Mouse (Mus musculus): ENCODE measurements around the gene Itpr2. TPM values are rescaled to one million over a fixed set of nuclear protein-coding genes. Genes with fewer than 3 reads are reported as not detected.

Gene Itpr2
- polyA plus RNA-seq, 1 experiment from 2014 or later = 9.3 TPM

- Histone ChIP-seq H3K4me1 (no peaks in the 10 kb centered on the region), H3K27ac (no peak overlapping the region), H3K4me3 (no peak overlapping the region), H3K4me2 (no peak overlapping the region), H3K9me3 (no peaks in the 10 kb centered on the region), H3K9ac (no peak overlapping the region), H3K36me3 (replicated peaks) (no peaks in the 10 kb centered on the region), H3K27me3 (replicated peaks) (no peaks in the 10 kb centered on the region)
- ATAC-seq (replicated peaks) = no peak
- WGBS = 62% methylated on average over 9 of the region's 9 CpGs
These were observed 72.2 kb downstream of the Itpr2 start for GRCm38 (mm10) chr6:146429694-146430380.

- no peaks in the 10 kb centered on the region for H3K27me3 ChIP-seq (replicated peaks)
- WGBS = 86% methylated on average over 3 of the region's 3 CpGs
These were observed 77.2 kb downstream of the Itpr2 start for GRCm38 (mm10) chr6:146424778-146425177.

GRCm38 (mm10) chr6:146424326-146424725, 77.7 kb downstream of the Itpr2 start:
- no peaks in the 10 kb centered on the region for H3K9me3 ChIP-seq
- no peaks in the 10 kb centered on the region for H3K27me3 ChIP-seq (replicated peaks)
- WGBS = 66% methylated on average over 6 of the region's 6 CpGs
- no peak overlapping the region for H3K27ac ChIP-seq
- no peak overlapping the region for H3K4me3 ChIP-seq
- no peaks in the 10 kb centered on the region for H3K36me3 ChIP-seq (replicated peaks)
- H3K4me1 ChIP-seq = no peaks in the 10 kb centered on the region
- no peak for ATAC-seq (replicated peaks)
- H3K9ac ChIP-seq = no peak overlapping the region
- no peak overlapping the region for H3K4me2 ChIP-seq

More at GRCm38 (mm10) chr6:146424778-146425177, 77.2 kb downstream of the Itpr2 start:
- H3K27ac ChIP-seq = no peak overlapping the region
- no peak overlapping the region for H3K4me2 ChIP-seq
- no peaks in the 10 kb centered on the region for H3K36me3 ChIP-seq (replicated peaks)
- H3K4me1 ChIP-seq = no peaks in the 10 kb centered on the region
- no peak overlapping the region for H3K4me3 ChIP-seq
- no peak overlapping the region for H3K9ac ChIP-seq
- no peak for ATAC-seq (replicated peaks)
- H3K9me3 ChIP-seq = no peaks in the 10 kb centered on the region

DNA sequence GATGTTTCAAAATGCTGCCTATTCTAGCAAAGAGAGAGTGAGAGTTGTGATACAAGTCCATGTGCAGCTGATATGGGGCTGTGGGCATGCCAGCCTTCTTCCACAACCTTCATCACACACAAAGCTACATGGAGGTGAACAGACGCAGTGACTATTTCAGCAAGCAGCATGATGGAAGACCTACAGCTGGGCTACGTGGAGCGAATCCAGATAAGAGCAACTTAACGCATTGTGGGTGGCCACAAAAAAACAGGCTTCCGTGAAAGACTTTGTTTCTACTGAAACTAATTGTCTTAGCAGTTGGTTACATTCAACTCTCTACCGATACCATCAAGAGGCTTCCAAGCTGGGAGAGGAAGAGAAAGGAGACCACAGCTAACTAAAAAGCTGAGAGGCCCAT, 81.3 kb downstream of the Itpr2 start:
- 34% methylated on average over 6 of the region's 6 CpGs for WGBS
- H3K4me1 ChIP-seq = no peaks in the 10 kb centered on the region
- no peak overlapping the region for H3K4me2 ChIP-seq
- ATAC-seq (replicated peaks) = no peak
- H3K27me3 ChIP-seq (replicated peaks) = no peaks in the 10 kb centered on the region
- H3K27ac ChIP-seq = no peak overlapping the region
- no peak overlapping the region for H3K9ac ChIP-seq
- H3K36me3 ChIP-seq (replicated peaks) = no peaks in the 10 kb centered on the region
- no peaks in the 10 kb centered on the region for H3K9me3 ChIP-seq
- no peak overlapping the region for H3K4me3 ChIP-seq

- Histone ChIP-seq H3K4me1 (no peaks in the 10 kb centered on the region), H3K9ac (no peak overlapping the region), H3K36me3 (replicated peaks) (no peaks in the 10 kb centered on the region), H3K27ac (no peak overlapping the region), H3K4me2 (no peak overlapping the region), H3K9me3 (no peaks in the 10 kb centered on the region), H3K27me3 (replicated peaks) (no peaks in the 10 kb centered on the region), H3K4me3 (no peak overlapping the region)
- 95% methylated on average over 2 of the region's 2 CpGs for WGBS
- no peak for ATAC-seq (replicated peaks)
These were observed 85.6 kb downstream of the Itpr2 start for GRCm38 (mm10) chr6:146416461-146416860.

DNA sequence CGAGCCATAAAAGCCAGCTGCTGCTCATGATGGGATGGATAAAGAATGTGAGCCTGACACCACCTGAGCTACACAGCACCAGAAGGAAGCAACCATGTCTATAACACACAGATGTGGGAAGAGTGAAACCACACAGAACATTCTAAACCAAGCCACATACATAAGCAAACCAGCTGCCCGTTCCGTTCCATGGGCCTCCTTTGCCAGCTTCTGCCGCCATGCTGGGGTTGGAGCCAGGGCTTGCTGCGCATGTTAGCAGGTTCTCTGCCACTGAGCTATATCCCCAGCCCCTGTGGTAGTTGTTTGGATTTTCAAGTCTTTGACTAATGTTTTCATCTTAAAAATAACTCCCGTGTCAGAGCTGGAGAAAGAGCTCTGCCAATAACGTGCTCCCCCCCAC, 87.9 kb downstream of the Itpr2 start:
- no peak overlapping the region for H3K9ac ChIP-seq
- 84% methylated on average over 7 of the region's 7 CpGs for WGBS
- no peaks in the 10 kb centered on the region for H3K9me3 ChIP-seq
- no peaks in the 10 kb centered on the region for H3K36me3 ChIP-seq (replicated peaks)
- ATAC-seq (replicated peaks) = no peak
- H3K27me3 ChIP-seq (replicated peaks) = no peaks in the 10 kb centered on the region
- peaks cover 7% of the 10 kb centered on the region for H3K4me1 ChIP-seq
- no peak overlapping the region for H3K4me2 ChIP-seq
- no peak overlapping the region for H3K27ac ChIP-seq
- no peak overlapping the region for H3K4me3 ChIP-seq

DNA sequence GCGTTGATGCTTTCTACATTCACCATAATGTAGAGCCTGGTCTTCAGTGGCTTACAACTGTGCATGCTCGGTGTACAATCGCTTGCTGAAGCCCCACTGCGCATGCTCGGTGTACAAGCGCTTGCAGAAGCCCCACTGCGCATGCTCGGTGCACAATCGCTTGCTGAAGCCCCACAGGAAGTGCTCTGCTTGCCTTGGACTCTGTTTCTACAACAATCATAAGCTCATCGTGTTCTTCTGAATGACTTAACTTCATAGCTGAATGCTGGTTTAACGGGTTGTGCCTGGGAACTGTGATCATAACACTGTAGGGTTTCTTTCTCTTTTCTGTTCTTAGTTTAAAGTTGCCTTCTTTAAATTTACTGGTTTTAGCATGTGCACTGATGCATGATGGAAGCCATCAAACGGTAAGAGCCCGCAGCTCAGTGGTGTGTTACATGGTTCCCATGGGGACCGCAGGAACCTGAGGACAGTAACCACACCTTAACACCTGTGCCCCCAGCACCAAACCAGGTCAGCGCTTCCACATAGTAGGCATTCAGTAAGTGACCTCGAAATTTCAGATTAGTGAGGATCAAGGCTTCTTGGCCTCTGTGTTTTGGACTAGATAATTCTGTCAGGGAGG, 90.5 kb downstream of the Itpr2 start:
- no peak overlapping the region for H3K4me3 ChIP-seq
- 84% methylated on average over 16 of the region's 16 CpGs for WGBS
- no peak for ATAC-seq (replicated peaks)
- no peak overlapping the region for H3K9ac ChIP-seq
- H3K36me3 ChIP-seq (replicated peaks) = no peaks in the 10 kb centered on the region
- peaks cover 7% of the 10 kb centered on the region for H3K4me1 ChIP-seq
- H3K27me3 ChIP-seq (replicated peaks) = no peaks in the 10 kb centered on the region
- H3K4me2 ChIP-seq = no peak overlapping the region
- no peaks in the 10 kb centered on the region for H3K9me3 ChIP-seq
- H3K27ac ChIP-seq = no peak overlapping the region

DNA sequence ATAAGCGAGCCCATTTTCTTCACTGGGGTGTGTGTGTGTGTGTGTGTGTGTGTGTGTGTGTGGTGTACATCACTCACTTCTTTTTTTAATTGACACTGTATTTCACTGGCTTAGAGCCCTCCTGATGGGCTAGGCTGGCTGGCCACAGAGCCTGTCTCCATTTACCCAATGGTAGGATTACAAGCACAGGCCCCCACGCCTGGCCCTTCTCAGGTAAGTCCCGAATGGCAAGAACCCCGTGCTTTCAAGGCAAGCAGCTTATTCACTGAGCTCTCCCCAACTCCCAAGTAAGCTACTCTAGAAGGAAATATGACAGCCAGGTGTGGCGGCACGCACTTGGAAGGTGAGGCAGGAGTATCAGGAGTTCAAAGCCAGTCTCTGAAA, 91.6 kb downstream of the Itpr2 start:
- WGBS = 71% methylated on average over 6 of the region's 6 CpGs
- no peak overlapping the region for H3K4me2 ChIP-seq
- no peak for ATAC-seq (replicated peaks)

DNA sequence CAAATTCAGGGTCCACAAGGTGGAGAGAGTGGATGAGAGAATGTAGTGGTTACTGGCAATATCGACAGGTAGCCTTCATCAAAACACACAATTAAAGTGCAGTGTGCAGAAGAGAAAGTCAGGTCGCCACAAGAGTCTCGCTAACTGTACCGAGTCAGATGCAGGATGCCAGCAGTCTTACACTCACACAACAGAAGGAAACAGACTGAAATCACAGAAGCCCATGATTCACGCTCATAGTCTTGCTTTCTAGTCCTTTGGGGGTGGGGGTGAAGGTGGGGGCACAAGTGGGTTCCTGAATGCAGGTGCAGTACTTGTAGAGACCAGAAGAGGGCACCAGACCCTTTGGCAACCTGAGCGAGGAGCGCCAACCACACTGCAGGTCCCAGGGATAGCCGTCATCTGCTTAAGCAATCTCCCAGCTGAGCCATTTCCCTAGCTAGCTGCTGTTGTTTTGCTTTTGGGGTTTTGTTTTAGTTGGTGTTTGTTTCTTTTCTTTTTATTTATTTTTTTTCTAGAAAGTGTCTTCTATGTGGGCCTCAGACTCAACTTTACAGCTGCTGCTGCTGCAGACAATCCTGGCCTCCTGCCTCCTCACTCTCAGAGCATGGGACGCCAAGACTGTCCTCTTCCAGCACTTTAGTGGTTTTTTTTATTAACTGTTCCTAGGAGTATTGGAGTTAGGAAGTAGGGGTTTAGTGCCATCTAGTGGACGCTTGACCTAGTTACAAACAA, 92.2 kb downstream of the Itpr2 start:
- Histone ChIP-seq H3K9ac (no peak overlapping the region), H3K9me3 (no peaks in the 10 kb centered on the region), H3K27ac (peak overlapping the region; percentile 64), H3K4me3 (no peak overlapping the region), H3K4me1 (peaks cover 7% of the 10 kb centered on the region), H3K27me3 (replicated peaks) (no peaks in the 10 kb centered on the region), H3K4me2 (peak overlapping the region; percentile 31), H3K36me3 (replicated peaks) (no peaks in the 10 kb centered on the region)
- 23% methylated on average over 10 of the region's 10 CpGs for WGBS
- peak; percentile 83 for ATAC-seq (replicated peaks)

More for the DNA sequence above, 91.6 kb downstream of the Itpr2 start:
- Histone ChIP-seq H3K4me1 (peaks cover 7% of the 10 kb centered on the region), H3K9ac (no peak overlapping the region), H3K27me3 (replicated peaks) (no peaks in the 10 kb centered on the region), H3K27ac (no peak overlapping the region), H3K36me3 (replicated peaks) (no peaks in the 10 kb centered on the region), H3K4me3 (no peak overlapping the region), H3K9me3 (no peaks in the 10 kb centered on the region)

DNA sequence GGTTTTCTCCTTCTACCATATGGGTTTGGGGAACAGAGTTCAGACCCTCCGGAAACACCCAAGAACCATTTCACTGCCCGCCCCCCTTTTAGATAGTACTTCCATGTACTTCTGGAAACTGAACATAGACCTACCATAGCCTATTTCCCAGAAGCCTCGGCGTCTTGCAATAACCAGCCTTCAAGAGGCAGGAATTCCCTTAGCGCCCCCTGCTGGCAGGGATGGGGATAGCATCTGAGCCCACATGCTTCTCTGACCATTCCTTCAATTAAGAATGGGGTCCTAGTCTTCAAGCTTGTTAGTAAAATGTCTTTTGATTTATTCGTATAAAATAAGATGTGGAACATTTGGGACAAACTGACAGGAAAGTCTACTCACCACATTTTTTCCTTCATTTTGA, 96.6 kb downstream of the Itpr2 start:
- Histone ChIP-seq H3K36me3 (replicated peaks) (no peaks in the 10 kb centered on the region), H3K27me3 (replicated peaks) (no peaks in the 10 kb centered on the region), H3K9ac (no peak overlapping the region), H3K27ac (no peak overlapping the region), H3K4me2 (no peak overlapping the region), H3K4me3 (no peak overlapping the region), H3K4me1 (peaks cover 10% of the 10 kb centered on the region), H3K9me3 (no peaks in the 10 kb centered on the region)
- WGBS = 50% methylated on average over 6 of the region's 6 CpGs
- no peak for ATAC-seq (replicated peaks)

GRCm38 (mm10) chr6:146404876-146405275, 97.1 kb downstream of the Itpr2 start:
- no peak overlapping the region for H3K27ac ChIP-seq
- no peak overlapping the region for H3K4me2 ChIP-seq
- no peaks in the 10 kb centered on the region for H3K9me3 ChIP-seq
- WGBS = 89% methylated on average over 4 of the region's 4 CpGs
- peaks cover 7% of the 10 kb centered on the region for H3K4me1 ChIP-seq
- H3K4me3 ChIP-seq = no peak overlapping the region
- H3K9ac ChIP-seq = no peak overlapping the region
- no peaks in the 10 kb centered on the region for H3K27me3 ChIP-seq (replicated peaks)
- no peaks in the 10 kb centered on the region for H3K36me3 ChIP-seq (replicated peaks)
- no peak for ATAC-seq (replicated peaks)

DNA sequence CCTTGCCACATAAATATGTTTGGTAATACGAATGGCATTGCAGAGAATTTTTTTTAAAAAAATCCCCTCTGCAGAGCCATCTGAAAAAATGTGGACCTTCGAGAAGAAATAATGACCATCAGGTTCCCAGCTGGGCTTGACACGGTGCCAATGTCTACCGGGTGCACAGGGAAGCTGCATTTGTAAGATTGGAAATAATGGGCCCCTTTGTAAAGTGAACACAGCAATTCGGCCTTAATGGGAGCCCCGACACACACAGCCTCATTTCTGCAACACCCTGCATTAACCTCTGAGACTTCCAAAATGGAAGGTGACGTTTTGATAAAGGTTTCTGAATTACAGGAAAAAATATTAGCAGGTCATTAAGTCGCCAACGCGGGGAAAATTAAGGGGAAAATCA, 97.9 kb downstream of the Itpr2 start:
- WGBS = 55% methylated on average over 10 of the region's 10 CpGs
- H3K36me3 ChIP-seq (replicated peaks) = no peaks in the 10 kb centered on the region
- H3K9ac ChIP-seq = no peak overlapping the region

More for the DNA sequence above, 97.9 kb downstream of the Itpr2 start:
- Histone ChIP-seq H3K27ac (no peak overlapping the region), H3K9me3 (no peaks in the 10 kb centered on the region), H3K27me3 (replicated peaks) (no peaks in the 10 kb centered on the region), H3K4me2 (no peak overlapping the region), H3K4me1 (0 out of 2 replicates have a peak, but pooled peaks cover 2% of the 10 kb centered on the region), H3K4me3 (no peak overlapping the region)
- no peak for ATAC-seq (replicated peaks)

Data from midbrain, embryonic 15.5 days (tissue).